Mouse (Mus musculus) hindbrain, embryonic 16.5 days (tissue): ENCODE data around the gene Hnf1b. TPM values are rescaled to one million over a fixed set of nuclear protein-coding genes. Genes with fewer than 3 reads are reported as not detected.

Experiments used
- ATAC-seq: fragments of 200-750 bp; cut with Nextera tagmentation; 2 replicates; pipeline ENCODE4 v1.8.0; 2017; ENCODE audit warnings: moderate TSS enrichment, moderate library complexity
- H3K27ac ChIP-seq: fragments of 300-500 bp; sonication (generic); 2 replicates; pipeline ENCODE4 v1.5.1; 2014; ENCODE audit warnings: low read depth, mild to moderate bottlenecking, control low read depth, low read length, moderate library complexity
- H3K27me3 ChIP-seq: fragments of 300-500 bp; sonication (generic); replicated peaks from 2 replicates; pipeline ENCODE4 v1.6.1; 2014; ENCODE audit warnings: low read length; ENCODE audit not compliant: control insufficient read depth, insufficient read depth
- H3K36me3 ChIP-seq: fragments of 300-500 bp; sonication (generic); 2 replicates; pipeline ENCODE4 v1.6.1; 2014; ENCODE audit warnings: mild to moderate bottlenecking, low read length, moderate library complexity, mixed read lengths; ENCODE audit not compliant: control insufficient read depth, insufficient read depth
- H3K4me1 ChIP-seq: fragments of 300-500 bp; sonication (generic); 2 replicates; pipeline ENCODE4 v1.6.1; 2014; ENCODE audit warnings: low read depth, low read length; ENCODE audit not compliant: control insufficient read depth, insufficient read depth
- H3K4me2 ChIP-seq: fragments of 300-500 bp; sonication (generic); 2 replicates; pipeline ENCODE4 v1.6.1; 2014; ENCODE audit warnings: mild to moderate bottlenecking, low read length, control low read depth, moderate library complexity
- H3K4me3 ChIP-seq: fragments of 300-500 bp; sonication (generic); 2 replicates; pipeline ENCODE4 v1.5.1; 2014; ENCODE audit warnings: mild to moderate bottlenecking, low read length, control low read depth, moderate library complexity
- H3K9ac ChIP-seq: fragments of 300-500 bp; sonication (generic); 2 replicates; pipeline ENCODE4 v1.6.1; 2014; ENCODE audit warnings: low read depth, mild to moderate bottlenecking, control low read depth, low read length, moderate library complexity
- H3K9me3 ChIP-seq: fragments of 300-500 bp; sonication (generic); 2 replicates; pipeline ENCODE4 v1.6.1; 2014; ENCODE audit warnings: mild to moderate bottlenecking, low read length, moderate library complexity; ENCODE audit not compliant: control insufficient read depth
- WGBS: fragments of 180-500 bp; shearing (Covaris S2); extraction: QIAGEN DNeasy Blood & Tissue Kit; methylation state at CpG from one replicate; pipeline ENCODE4 v1.1.7; 2014; 5-methylcytosine and 5-hydroxymethylcytosine counted together
- polyA plus RNA-seq: library from polyadenylated mRNA; unstranded; fragments of >200 nt; fragmentation: Nextera tagmentation; extraction: Ambion mirVana; gene quantifications from 2 replicates; pipeline ENCODE4 v1.2.1, GENCODE M21; 2015

Gene Hnf1b
- polyA plus RNA-seq, 1 experiment from 2014 or later, result 0.33 TPM

DNA sequence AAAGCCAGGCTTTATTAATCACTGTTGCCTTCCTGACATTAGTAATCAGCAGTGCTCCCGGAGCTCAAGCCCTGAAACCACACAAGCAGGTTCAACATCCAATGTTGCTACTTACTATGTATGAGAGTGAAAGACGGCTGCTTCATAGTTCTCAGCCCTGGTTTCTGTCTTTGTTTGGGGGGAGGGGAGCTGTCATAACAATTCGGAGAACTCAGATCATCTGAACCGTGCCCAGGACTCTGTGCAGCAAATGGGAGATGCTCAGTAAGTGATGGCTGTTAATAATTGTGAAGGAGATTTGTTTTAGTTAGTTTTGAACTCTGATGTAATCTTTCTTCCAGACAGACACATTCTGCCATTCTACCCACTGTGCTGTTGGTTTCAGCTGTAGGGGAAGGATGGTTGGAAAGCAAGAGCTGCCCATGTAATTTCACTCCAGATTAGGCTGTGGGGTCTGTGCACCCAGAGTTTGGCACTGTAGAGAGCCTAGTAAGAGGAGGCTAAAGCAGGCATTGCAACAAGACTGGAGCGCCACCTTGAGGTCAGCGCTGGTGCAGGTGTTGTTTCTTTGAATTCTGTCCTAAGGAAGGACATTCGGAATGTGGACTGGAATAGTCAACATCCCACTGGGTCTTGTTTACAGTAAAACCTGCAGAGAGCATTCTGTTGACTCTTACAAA lies 86.3 kb downstream of the Hnf1b start:
- Histone ChIP-seq H3K4me1 (no peaks in the 10 kb centered on the region), H3K36me3 (no peaks in the 10 kb centered on the region), H3K9ac (no peak overlapping the region), H3K4me3 (no peak overlapping the region), H3K27me3 (peaks cover 3% of the 10 kb centered on the region; the same call in 1 of the 2 replicates), H3K4me2 (no peak overlapping the region), H3K27ac (no peak overlapping the region), H3K9me3 (no peaks in the 10 kb centered on the region)
- peak; percentile 40; the same call in 1 of the 2 replicates for ATAC-seq
- WGBS, result 22% methylated on average over 7 of the region's 7 CpGs

DNA sequence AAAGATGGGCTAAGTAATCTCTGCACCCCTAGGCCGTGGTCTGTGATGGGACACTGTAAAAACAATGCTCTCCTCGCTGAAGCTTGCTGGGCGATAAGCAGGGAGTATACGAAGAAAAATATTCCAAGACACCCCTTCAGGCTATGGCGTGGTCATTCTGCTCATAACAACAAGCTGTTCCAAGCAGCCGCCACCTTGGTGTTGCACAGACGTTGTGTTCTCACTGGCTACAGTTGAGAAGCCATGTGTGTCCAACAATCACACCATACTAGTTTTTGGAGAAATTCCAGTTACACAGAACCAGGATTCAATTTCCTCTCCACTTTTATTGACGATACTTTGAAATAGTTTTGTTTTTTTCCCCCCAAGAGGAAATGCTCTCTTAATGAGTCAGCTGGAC lies 88.7 kb downstream of the Hnf1b start:
- Histone ChIP-seq H3K4me3 (no peak overlapping the region), H3K36me3 (no peaks in the 10 kb centered on the region), H3K4me1 (peaks cover 11% of the 10 kb centered on the region), H3K27ac (no peak overlapping the region), H3K9me3 (no peaks in the 10 kb centered on the region), H3K4me2 (no peak overlapping the region), H3K27me3 (peaks cover 3% of the 10 kb centered on the region; the same call in 1 of the 2 replicates), H3K9ac (no peak overlapping the region)
- ATAC-seq, result no peak
- WGBS, result 84% methylated on average over 8 of the region's 8 CpGs

DNA sequence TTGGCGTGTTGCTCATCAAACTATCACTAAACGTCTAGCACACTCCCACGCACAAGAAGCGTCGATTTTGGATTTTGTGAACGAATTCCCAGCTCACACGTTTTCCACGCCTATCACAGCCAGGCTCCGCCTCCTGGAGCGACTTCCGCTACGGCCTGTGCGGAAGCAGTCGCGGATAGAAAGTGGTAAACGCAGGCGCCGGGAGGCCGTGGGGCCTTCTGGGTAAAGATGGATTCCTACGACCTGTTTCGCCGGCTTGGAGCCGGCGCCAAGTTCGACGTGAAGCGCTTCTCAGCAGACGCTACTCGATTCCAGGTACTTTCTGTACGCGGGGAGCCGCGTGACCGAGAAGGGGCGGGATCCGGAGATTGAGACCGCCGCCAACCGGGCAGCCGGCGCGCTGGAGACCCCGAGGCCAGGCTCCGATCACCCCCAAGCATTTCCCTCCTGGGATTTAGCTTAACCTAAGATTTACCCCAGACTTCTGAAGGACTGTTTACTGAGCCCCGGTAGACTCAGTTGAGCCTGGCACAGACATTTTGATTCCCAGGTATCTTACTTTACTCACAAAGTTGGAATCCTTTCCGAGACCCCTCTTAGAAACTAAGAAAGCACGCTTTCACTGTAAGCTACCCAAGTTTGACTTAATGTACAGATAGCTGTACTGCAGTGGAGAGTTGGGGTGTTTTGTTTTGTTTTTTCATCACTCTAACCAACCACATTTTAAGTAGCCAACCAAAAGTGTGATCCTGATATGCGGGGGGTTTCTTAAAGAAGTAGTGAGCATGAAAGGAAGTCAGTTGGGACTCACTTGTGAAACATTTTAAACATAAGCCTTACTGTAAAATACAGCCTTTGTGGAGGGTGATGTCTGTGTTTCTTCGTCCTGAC lies 92.3 kb downstream of the Hnf1b start, which contains the start of gene Ddx52:
Gene Ddx52, plus strand, starts transcription at position 113 of the 891 bp plus-strand sequence.
- Histone ChIP-seq H3K36me3 (peaks cover 16% of the 10 kb centered on the region), H3K27me3 (0 out of 2 replicates have a peak, but pooled peaks cover 3% of the 10 kb centered on the region), H3K9me3 (no peaks in the 10 kb centered on the region), H3K27ac (peak within 1 kb of the TSS; percentile 67), H3K4me3 (peak within 1 kb of the TSS; percentile 77), H3K9ac (peak within 1 kb of the TSS; percentile 77), H3K4me1 (peaks cover 11% of the 10 kb centered on the region), H3K4me2 (peak within 1 kb of the TSS; percentile 71)
- ATAC-seq, result peak; percentile 98
- WGBS, result 2% methylated on average over 49 of the region's 49 CpGs

Other genes with a start within 250 kb of the Hnf1b start
- not detected in 2 replicates for gene Rpl9-ps1, start 204.4 kb upstream of the Hnf1b start, polyA plus RNA-seq
- 1.3 and 2.0 TPM in 2 replicates for gene Ccl3, start 200.7 kb upstream of the Hnf1b start, polyA plus RNA-seq
- gene Ccl4, start 187.5 kb upstream of the Hnf1b start, polyA plus RNA-seq, result 1.1 and 1.4 TPM in 2 replicates
- 0.33 and 0.87 TPM in 2 replicates for gene Wfdc17, start 146.1 kb upstream of the Hnf1b start, polyA plus RNA-seq
- gene Wfdc18, start 141.0 kb upstream of the Hnf1b start, polyA plus RNA-seq, result not detected in 2 replicates
- gene Wfdc21, start 103.1 kb upstream of the Hnf1b start, polyA plus RNA-seq, result 0.42 TPM in 1 of 2 replicates, not detected in the other
- gene Heatr6, start 96.4 kb upstream of the Hnf1b start, polyA plus RNA-seq, result 26.6 and 29.6 TPM in 2 replicates
- 19.4 and 20.7 TPM in 2 replicates for gene Ddx52, start 92.0 kb downstream of the Hnf1b start, polyA plus RNA-seq
- gene Synrg, start 114.4 kb downstream of the Hnf1b start, polyA plus RNA-seq, result 18.8 and 21.4 TPM in 2 replicates
- gene Dusp14, start 219.2 kb downstream of the Hnf1b start, polyA plus RNA-seq, result 13.0 and 13.1 TPM in 2 replicates